Mouse (Mus musculus) liver, embryonic 13.5 days (tissue): ENCODE measurements at regions not wholly inside any gene's neighbourhood (a gene's known extent, or its start where the extent isn't known, plus 50 kb on each side); places are given as distances from the start of the nearest gene placed in this dataset.
"Not testable (repeated sequence)": the region's sequence is repeated elsewhere in the genome, so short reads cannot be mapped to it uniquely, and the experiment has no call there.

Experiments used
- ATAC-seq: fragments of 200-750 bp; cut with Nextera tagmentation; 2 replicates; pipeline ENCODE4 v1.8.0; 2017; ENCODE audit warnings: low read depth, mild to moderate bottlenecking, moderate number of reproducible peaks, moderate library complexity
- DNase-seq: peaks from one replicate; pipeline ENCODE4 v3.0.0; 2022
- H3K27ac ChIP-seq: fragments of 300-500 bp; sonication (generic); 2 replicates; pipeline ENCODE4 v1.5.1; 2015; ENCODE audit warnings: moderate library complexity, mild to moderate bottlenecking, inconsistent platforms
- H3K27me3 ChIP-seq: fragments of 300-500 bp; sonication (generic); 2 replicates; pipeline ENCODE4 v1.6.1; 2015; ENCODE audit warnings: mild to moderate bottlenecking, inconsistent platforms
- H3K36me3 ChIP-seq: fragments of 300-500 bp; sonication (generic); 2 replicates; pipeline ENCODE4 v1.6.1; 2015; ENCODE audit warnings: mild to moderate bottlenecking, inconsistent platforms
- H3K4me1 ChIP-seq: fragments of 300-500 bp; sonication (generic); replicated peaks from 2 replicates; pipeline ENCODE4 v1.6.1; 2015; ENCODE audit warnings: inconsistent platforms
- H3K4me2 ChIP-seq: fragments of 300-500 bp; sonication (generic); 2 replicates; pipeline ENCODE4 v1.6.1; 2015; ENCODE audit warnings: inconsistent platforms, mild to moderate bottlenecking, moderate library complexity
- H3K4me3 ChIP-seq: fragments of 300-500 bp; sonication (generic); replicated peaks from 2 replicates; pipeline ENCODE4 v1.5.1; 2015; ENCODE audit warnings: mild to moderate bottlenecking, inconsistent platforms
- H3K9ac ChIP-seq: fragments of 300-500 bp; sonication (generic); 2 replicates; pipeline ENCODE4 v1.6.1; 2015; ENCODE audit warnings: mild to moderate bottlenecking, inconsistent platforms
- H3K9me3 ChIP-seq: fragments of 300-500 bp; sonication (generic); replicated peaks from 2 replicates; pipeline ENCODE4 v1.6.1; 2016; ENCODE audit warnings: inconsistent platforms
- WGBS: fragments of 180-500 bp; shearing (Covaris S2); methylation state at CpG from one replicate; pipeline ENCODE4 v1.1.7; 2015; ENCODE audit not compliant: insufficient replicate concordance; 5-methylcytosine and 5-hydroxymethylcytosine counted together

DNA sequence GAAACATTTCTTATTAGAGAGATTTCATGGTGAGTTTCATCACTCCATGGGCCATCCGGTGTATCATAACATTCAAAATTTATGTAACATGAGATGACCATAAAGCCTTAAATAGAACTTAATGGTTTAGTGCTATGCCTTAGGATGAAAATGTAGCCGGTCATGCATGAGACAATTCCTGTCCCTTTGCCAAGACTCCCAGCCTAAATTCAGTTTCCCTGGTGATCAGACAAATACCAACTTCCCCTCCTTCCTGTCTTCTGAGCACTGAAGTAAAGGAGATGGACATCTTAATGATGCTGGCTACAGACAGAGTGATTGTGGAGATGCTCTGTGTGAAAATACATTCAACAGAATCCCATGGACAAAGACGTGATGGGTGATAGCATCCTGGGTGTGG is 322.7 kb downstream of the Ets1 start:
- Histone ChIP-seq H3K9ac (no peak overlapping the region), H3K27me3 (no peaks in the 10 kb centered on the region), H3K9me3 (no peaks in the 10 kb centered on the region), H3K27ac (no peak overlapping the region), H3K4me2 (no peak overlapping the region), H3K4me1 (no peaks in the 10 kb centered on the region), H3K36me3 (no peaks in the 10 kb centered on the region), H3K4me3 (no peak overlapping the region)
- WGBS = 62% methylated on average over 3 of the region's 3 CpGs
- DNase-seq (no peak), ATAC-seq (no peak)

DNA sequence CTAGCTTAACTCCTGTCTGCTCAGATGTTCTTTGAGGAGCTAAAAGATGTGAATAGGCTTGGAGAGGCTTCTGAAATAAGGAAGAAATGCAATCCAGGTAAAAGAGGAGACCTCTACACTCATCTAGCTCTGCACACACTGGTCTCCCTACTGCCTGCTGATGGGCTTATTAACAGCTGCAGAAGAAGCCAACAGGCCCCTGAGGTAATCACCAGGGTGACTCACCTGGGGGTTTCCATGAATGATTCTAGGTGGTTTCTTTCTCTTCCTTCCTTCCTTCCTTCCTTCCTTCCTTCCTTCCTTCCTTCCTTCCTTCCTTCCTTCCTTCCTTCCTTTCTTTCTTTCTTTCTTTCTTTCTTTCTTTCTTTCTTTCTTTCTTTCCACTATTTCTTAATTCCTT is 323.4 kb downstream of the Ets1 start:
- H3K27ac ChIP-seq, H3K4me1 ChIP-seq, H3K9ac ChIP-seq, H3K4me3 ChIP-seq, DNase-seq, H3K36me3 ChIP-seq, H3K9me3 ChIP-seq, H3K4me2 ChIP-seq, ATAC-seq, H3K27me3 ChIP-seq: not testable (repeated sequence)

DNA sequence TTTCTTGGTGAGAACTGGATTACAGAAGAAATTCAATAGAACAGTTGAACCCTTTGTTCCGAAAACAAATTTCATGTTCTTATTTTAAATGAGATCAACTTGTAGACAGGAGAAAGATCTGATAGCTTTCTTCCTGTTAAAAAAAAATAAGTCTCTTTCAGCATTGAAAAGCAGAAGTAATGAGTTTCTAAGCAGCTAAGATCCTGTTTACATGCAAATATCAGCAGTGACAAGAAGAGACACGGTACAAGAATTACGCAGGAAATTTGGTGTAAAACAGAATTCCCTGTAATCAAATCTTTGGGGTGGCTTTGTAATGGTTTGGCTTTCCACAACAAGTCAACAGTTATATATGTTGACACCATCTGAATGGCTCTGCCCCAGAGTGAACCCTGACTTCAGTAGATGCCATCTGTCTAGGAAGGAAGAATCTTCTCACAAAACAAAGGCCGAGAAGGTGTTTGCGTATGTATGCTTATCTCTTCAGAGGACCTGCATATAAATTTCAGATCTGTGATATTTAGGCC is 326.7 kb downstream of the Ets1 start:
- H3K27ac ChIP-seq = no peak overlapping the region
- H3K27me3 ChIP-seq = no peaks in the 10 kb centered on the region
- H3K4me1 ChIP-seq = no peaks in the 10 kb centered on the region
- no peak for DNase-seq
- H3K4me2 ChIP-seq = no peak overlapping the region
- 44% methylated on average over 5 of the region's 5 CpGs for WGBS
- no peak for ATAC-seq
- no peak overlapping the region for H3K9ac ChIP-seq
- no peak overlapping the region for H3K4me3 ChIP-seq
- no peaks in the 10 kb centered on the region for H3K36me3 ChIP-seq
- no peaks in the 10 kb centered on the region for H3K9me3 ChIP-seq

DNA sequence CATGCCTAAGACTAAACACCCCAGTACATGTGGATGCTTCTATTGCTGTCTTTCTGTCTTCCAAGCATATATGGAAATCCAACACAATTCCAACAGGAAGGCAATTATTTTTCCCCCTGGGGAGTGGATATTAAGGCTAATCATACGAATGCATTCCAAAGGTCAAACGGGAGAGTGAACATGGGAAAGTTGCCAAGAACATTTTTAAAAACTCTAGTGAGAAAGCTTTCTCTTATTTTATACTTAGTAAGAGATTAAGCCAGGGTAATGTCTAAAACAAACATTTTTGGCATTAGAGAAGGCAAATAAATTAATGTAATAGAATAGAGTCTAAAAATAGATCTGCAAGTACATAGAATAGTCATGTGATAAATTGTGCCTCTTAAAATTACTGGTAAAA is 332.4 kb downstream of the Ets1 start:
- H3K36me3 ChIP-seq = no peaks in the 10 kb centered on the region
- no peak overlapping the region for H3K4me3 ChIP-seq
- no peaks in the 10 kb centered on the region for H3K9me3 ChIP-seq
- H3K4me1 ChIP-seq = no peaks in the 10 kb centered on the region
- DNase-seq (no peak), ATAC-seq (no peak)
- 52% methylated on average over 2 of the region's 2 CpGs for WGBS
- H3K27me3 ChIP-seq = no peaks in the 10 kb centered on the region
- H3K4me2 ChIP-seq = no peak overlapping the region
- no peak overlapping the region for H3K27ac ChIP-seq
- H3K9ac ChIP-seq = no peak overlapping the region

DNA sequence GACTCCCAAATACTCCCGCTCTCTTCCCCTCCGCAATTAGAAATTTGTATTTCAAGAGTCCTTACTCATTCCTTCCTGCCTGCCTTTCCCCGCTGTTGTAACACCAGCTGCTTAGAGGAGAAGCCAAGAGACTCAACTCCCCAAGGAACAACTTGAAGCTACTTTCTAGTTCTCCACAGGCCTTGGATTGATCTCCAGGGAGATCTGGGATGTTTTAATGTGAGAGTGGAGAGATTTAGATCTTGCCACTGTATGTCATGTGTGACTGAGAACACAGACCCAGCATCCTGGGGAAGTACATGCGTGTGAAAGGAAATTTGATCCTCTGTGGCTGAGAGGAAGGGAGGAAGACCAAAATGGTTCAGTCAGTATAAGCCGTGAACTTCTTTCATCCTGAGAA is 335.4 kb downstream of the Ets1 start:
- no peaks in the 10 kb centered on the region for H3K9me3 ChIP-seq
- no peaks in the 10 kb centered on the region for H3K4me1 ChIP-seq
- H3K27ac ChIP-seq = no peak overlapping the region
- no peak for DNase-seq
- 79% methylated on average over 5 of the region's 5 CpGs for WGBS
- no peak for ATAC-seq
- H3K4me2 ChIP-seq = no peak overlapping the region
- no peaks in the 10 kb centered on the region for H3K36me3 ChIP-seq
- H3K4me3 ChIP-seq = no peak overlapping the region
- H3K27me3 ChIP-seq = no peaks in the 10 kb centered on the region
- H3K9ac ChIP-seq = no peak overlapping the region

DNA sequence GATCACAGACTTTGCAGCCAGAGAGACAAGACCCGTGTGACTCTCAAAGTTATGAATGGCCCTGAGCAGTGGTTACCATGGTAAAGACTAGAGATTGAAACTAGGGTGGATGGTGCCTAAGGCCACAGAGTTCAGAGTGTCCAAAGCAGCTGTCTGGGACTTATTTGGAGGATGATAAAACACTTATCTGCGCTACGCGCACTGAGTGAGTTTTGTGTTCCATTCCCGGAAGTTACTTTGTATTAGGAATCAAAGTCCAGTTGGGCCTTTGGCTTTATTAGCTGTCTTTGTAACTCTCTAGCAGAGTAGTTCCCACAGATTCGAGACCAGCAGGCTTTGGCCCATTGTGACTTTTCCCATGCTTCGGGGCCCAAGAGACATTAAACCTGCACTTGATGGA is 335.9 kb downstream of the Ets1 start:
- no peaks in the 10 kb centered on the region for H3K4me1 ChIP-seq
- no peak for ATAC-seq
- no peak overlapping the region for H3K27ac ChIP-seq
- H3K36me3 ChIP-seq = no peaks in the 10 kb centered on the region
- no peaks in the 10 kb centered on the region for H3K27me3 ChIP-seq
- H3K9me3 ChIP-seq = no peaks in the 10 kb centered on the region
- no peak overlapping the region for H3K4me3 ChIP-seq
- no peak overlapping the region for H3K4me2 ChIP-seq
- no peak overlapping the region for H3K9ac ChIP-seq
- 79% methylated on average over 7 of the region's 7 CpGs for WGBS
- DNase-seq = no peak

DNA sequence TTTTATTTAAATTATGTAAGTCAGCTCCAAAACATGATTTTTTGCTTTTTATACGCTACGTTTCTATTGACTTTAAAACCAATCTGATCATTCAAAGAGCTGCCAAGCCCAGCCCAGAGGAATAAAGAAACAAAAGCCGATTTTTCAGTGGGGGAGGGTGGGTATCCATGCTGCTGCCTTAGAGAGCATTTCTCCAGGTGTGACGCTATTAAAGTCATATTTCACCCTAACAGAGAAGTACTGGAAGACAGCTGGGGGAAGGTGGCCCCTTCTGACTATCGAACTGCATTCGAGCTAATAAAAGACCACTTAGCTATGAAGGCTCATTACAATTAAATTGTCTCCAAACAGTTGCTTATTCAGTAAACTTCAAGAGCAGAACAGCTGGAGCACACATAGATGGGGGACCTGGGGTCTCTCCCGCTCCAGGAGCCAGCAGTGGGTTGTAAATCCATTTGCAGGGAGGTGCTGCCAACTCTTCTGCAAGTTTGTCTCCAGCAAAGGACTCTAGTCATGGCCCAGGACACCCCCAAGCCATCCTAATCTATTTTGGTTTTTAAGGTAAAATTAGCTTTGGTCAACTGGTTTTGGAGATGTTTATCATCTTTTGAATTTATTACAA is 336.5 kb downstream of the Ets1 start:
- no peak for ATAC-seq
- DNase-seq = no peak
- H3K4me3 ChIP-seq = no peak overlapping the region
- no peak overlapping the region for H3K27ac ChIP-seq
- H3K36me3 ChIP-seq = no peaks in the 10 kb centered on the region
- H3K9ac ChIP-seq = no peak overlapping the region
- H3K9me3 ChIP-seq = no peaks in the 10 kb centered on the region
- no peaks in the 10 kb centered on the region for H3K4me1 ChIP-seq
- H3K4me2 ChIP-seq = no peak overlapping the region
- H3K27me3 ChIP-seq = no peaks in the 10 kb centered on the region
- 67% methylated on average over 7 of the region's 7 CpGs for WGBS

DNA sequence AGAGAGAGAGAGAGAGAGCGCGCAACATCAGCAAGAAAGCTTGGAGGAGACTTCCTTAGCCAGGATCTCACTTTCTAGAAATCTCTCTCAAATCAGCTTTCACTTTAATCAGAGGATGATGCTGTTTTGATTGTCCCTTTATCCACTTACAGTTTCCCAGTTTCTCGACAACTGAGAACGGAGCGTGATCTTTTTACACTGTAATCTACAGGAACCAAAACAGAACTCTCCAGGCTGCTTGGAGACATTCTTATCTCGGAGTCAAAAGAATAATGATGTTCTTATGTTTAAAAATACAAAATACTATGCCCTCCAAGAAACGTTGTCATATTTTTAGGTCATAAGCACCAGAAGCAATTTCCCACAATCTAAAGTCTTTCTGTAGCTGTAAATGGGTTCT is 341.7 kb downstream of the Ets1 start:
- 50% methylated on average over 7 of the region's 7 CpGs for WGBS
- Histone ChIP-seq H3K4me3 (no peak overlapping the region), H3K4me1 (no peaks in the 10 kb centered on the region), H3K4me2 (no peak overlapping the region), H3K36me3 (no peaks in the 10 kb centered on the region), H3K9me3 (no peaks in the 10 kb centered on the region), H3K27ac (no peak overlapping the region), H3K9ac (no peak overlapping the region), H3K27me3 (no peaks in the 10 kb centered on the region)
- ATAC-seq = no peak
- no peak for DNase-seq

DNA sequence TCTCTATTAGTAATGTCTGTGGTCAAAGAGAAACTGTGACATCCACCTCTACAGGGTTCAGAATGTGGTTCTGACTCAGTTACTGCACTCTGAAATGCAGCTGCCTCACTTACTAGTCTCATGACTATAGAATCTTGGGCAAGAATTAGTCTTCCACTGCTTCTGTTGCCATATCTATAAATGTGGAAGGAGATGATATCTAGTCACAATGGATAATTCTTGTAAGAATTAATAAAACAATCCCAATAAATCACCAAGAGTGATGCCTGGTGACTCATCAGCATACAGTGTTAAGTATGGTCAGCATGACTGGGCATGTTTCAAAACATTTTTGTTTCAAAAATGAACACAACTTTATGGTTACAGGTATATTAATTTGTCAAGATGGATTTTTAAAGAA is 344.8 kb downstream of the Ets1 start:
- Histone ChIP-seq H3K9ac (no peak overlapping the region), H3K36me3 (no peaks in the 10 kb centered on the region), H3K9me3 (no peaks in the 10 kb centered on the region), H3K27me3 (no peaks in the 10 kb centered on the region), H3K4me1 (no peaks in the 10 kb centered on the region), H3K4me3 (no peak overlapping the region), H3K4me2 (no peak overlapping the region), H3K27ac (no peak overlapping the region)
- no peak for DNase-seq
- no peak for ATAC-seq

DNA sequence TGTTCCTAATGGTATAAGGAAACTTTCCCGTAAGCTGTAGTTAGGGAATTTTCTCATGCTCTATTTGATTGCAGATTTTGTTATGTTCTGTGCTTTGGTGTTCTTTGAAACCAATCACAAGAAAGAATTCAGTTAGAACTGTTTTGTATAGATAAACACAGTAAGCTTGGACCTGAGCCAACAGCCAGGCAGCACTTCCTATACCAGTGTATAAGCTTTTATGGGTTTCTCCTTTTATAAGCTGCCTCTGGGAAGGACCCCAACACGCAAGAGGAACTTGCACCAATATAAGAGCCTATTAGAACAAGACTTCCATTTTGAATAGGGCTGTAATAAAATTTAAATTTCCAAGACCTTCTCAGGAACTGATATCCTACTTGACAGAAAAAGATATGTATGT is 347.2 kb downstream of the Ets1 start:
- no peak overlapping the region for H3K4me3 ChIP-seq
- WGBS = 56% methylated on average over 2 of the region's 2 CpGs
- DNase-seq (no peak), ATAC-seq (no peak)
- no peak overlapping the region for H3K9ac ChIP-seq
- no peaks in the 10 kb centered on the region for H3K36me3 ChIP-seq
- no peak overlapping the region for H3K4me2 ChIP-seq
- no peaks in the 10 kb centered on the region for H3K4me1 ChIP-seq
- H3K9me3 ChIP-seq = no peaks in the 10 kb centered on the region
- H3K27me3 ChIP-seq = no peaks in the 10 kb centered on the region
- no peak overlapping the region for H3K27ac ChIP-seq

DNA sequence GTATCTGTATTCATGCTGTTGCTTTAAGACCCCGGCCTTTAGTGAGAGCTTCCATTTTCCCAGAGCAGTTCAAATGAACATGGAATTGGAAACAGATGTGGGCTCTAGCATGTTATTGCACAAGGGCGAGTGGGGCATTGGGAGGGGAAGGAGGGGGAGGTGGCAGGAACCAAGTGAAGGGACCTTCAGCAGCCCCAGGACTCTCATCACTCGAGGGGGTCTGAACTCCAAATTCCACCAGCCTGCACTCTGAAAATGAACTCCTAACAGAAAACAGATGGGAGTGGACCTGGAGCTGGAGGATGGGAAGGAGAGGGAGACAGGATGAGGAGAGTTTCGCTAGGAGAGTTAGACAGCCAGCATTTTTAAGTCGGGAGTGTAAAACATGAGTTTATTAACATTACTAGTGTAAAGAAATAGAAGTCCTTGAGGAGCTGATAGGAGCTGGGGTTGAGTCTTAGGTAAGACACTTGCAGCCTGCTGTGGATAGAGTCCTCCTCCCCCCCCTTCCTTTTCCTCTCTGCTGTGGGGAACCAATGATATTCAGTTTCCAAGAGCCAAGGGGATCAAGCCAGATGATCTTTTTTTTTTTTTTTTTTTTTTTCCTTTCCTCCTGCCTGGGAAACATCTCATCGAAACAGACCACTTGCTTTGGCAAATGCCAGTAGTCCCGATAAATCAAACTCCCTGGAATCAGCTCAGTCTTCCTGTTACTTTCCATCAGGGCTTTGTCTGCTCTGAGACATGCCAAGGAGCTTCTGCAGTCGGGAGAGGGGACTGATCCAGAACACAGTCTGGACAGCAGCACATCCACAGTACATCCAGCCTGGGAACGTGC is 351.0 kb downstream of the Ets1 start:
- Histone ChIP-seq H3K4me2 (no peak overlapping the region), H3K9ac (no peak overlapping the region), H3K27me3 (no peaks in the 10 kb centered on the region), H3K27ac (no peak overlapping the region), H3K9me3 (no peaks in the 10 kb centered on the region), H3K36me3 (no peaks in the 10 kb centered on the region), H3K4me1 (no peaks in the 10 kb centered on the region), H3K4me3 (no peak overlapping the region)
- DNase-seq = no peak
- no peak for ATAC-seq
- 38% methylated on average over 9 of the region's 9 CpGs for WGBS

DNA sequence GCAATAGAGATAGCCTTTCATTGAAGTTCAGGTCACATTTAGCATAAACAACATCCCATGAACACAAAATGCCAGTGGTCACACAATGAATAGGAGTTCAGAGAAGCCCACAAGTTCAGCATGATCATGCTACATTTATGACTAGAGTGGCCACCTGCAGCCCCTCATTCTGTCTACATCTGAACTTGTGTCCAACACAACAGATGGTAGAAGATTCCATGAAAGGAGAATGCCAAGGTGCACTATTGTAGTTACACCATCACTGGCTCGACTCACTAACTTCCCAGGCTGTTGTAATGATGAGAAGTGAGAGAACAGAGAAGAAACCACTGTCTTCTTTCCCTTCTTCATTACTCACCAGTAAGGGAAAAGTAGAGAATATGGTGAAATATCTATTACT is 353.0 kb downstream of the Ets1 start:
- no peak overlapping the region for H3K9ac ChIP-seq

More for the DNA sequence above, 353.0 kb downstream of the Ets1 start:
- H3K36me3 ChIP-seq = no peaks in the 10 kb centered on the region
- no peaks in the 10 kb centered on the region for H3K4me1 ChIP-seq
- no peaks in the 10 kb centered on the region for H3K27me3 ChIP-seq
- no peak overlapping the region for H3K27ac ChIP-seq
- H3K4me2 ChIP-seq = no peak overlapping the region
- DNase-seq = no peak
- H3K4me3 ChIP-seq = no peak overlapping the region
- 39% methylated on average over 1 of the region's 1 CpGs for WGBS
- ATAC-seq = no peak
- no peaks in the 10 kb centered on the region for H3K9me3 ChIP-seq
